Mouse (Mus musculus) megakaryocyte, embryonic 14.5 days (primary cell): ENCODE data around the gene Larp4.

Source experiments
- FLI1 ChIP-seq: IDR thresholded peaks from 2 replicates; pipeline ENCODE4 v1.6.1; 2012; ENCODE audit warnings: low read length, inconsistent platforms, mixed read lengths
- GATA1 ChIP-seq: IDR thresholded peaks from 3 replicates; pipeline ENCODE4 v1.6.1; 2012; ENCODE audit warnings: mixed read lengths, low read length, inconsistent platforms, borderline replicate concordance

GRCm38 (mm10) chr15:100058143-100058542 lies 88.3 kb downstream of the Larp4 start:
- TF ChIP-seq GATA1 = no peak
- no peak for TF ChIP-seq FLI1
